Mouse (Mus musculus) forebrain, embryonic 16.5 days (tissue): ENCODE measurements around the gene Brd3os. TPM values are rescaled to one million over a fixed set of nuclear protein-coding genes. Genes with fewer than 3 reads are reported as not detected.

ENCODE experiments used
- ATAC-seq: fragments of 200-750 bp; cut with Nextera tagmentation; 2 replicates; pipeline ENCODE4 v1.8.0; 2017; ENCODE audit warnings: mild to moderate bottlenecking, moderate library complexity
- H3K27ac ChIP-seq: fragments of 300-500 bp; sonication (generic); 2 replicates; pipeline ENCODE4 v1.5.1; 2014; ENCODE audit warnings: low read length, control low read depth
- H3K27me3 ChIP-seq: fragments of 300-500 bp; sonication (generic); replicated peaks from 2 replicates; pipeline ENCODE4 v1.6.1; 2014; ENCODE audit warnings: low read length; ENCODE audit not compliant: control insufficient read depth, insufficient read depth
- H3K36me3 ChIP-seq: fragments of 300-500 bp; sonication (generic); 2 replicates; pipeline ENCODE4 v1.6.1; 2014; ENCODE audit not compliant: control insufficient read depth, insufficient read depth
- H3K4me1 ChIP-seq: fragments of 300-500 bp; sonication (generic); replicated peaks from 2 replicates; pipeline ENCODE4 v1.6.1; 2014; ENCODE audit warnings: low read length; ENCODE audit not compliant: control insufficient read depth, insufficient read depth
- H3K4me2 ChIP-seq: fragments of 300-500 bp; sonication (generic); 2 replicates; pipeline ENCODE4 v1.6.1; 2014; ENCODE audit warnings: mild to moderate bottlenecking, low read length, control low read depth
- H3K4me3 ChIP-seq: fragments of 300-500 bp; sonication (generic); replicated peaks from 2 replicates; pipeline ENCODE4 v1.5.1; 2014; ENCODE audit warnings: mild to moderate bottlenecking, low read length, control low read depth
- H3K9ac ChIP-seq: fragments of 300-500 bp; sonication (generic); replicated peaks from 2 replicates; pipeline ENCODE4 v1.6.1; 2014; ENCODE audit warnings: low read depth, low read length, control low read depth
- H3K9me3 ChIP-seq: fragments of 300-500 bp; sonication (generic); 2 replicates; pipeline ENCODE4 v1.6.1; 2016; ENCODE audit warnings: low read length; ENCODE audit not compliant: control insufficient read depth
- WGBS: fragments of 180-500 bp; shearing (Covaris S2); extraction: QIAGEN DNeasy Blood & Tissue Kit; methylation state at CpG from one replicate; pipeline ENCODE4 v1.1.7; 2014; 5-methylcytosine and 5-hydroxymethylcytosine counted together
- polyA plus RNA-seq: library from polyadenylated mRNA; unstranded; fragments of >200 nt; fragmentation: Nextera tagmentation; extraction: Ambion mirVana; gene quantifications from 2 replicates; pipeline ENCODE4 v1.2.1, GENCODE M21; 2015

Gene Brd3os
- 31.6 and 34.3 TPM in 2 replicates for polyA plus RNA-seq

DNA sequence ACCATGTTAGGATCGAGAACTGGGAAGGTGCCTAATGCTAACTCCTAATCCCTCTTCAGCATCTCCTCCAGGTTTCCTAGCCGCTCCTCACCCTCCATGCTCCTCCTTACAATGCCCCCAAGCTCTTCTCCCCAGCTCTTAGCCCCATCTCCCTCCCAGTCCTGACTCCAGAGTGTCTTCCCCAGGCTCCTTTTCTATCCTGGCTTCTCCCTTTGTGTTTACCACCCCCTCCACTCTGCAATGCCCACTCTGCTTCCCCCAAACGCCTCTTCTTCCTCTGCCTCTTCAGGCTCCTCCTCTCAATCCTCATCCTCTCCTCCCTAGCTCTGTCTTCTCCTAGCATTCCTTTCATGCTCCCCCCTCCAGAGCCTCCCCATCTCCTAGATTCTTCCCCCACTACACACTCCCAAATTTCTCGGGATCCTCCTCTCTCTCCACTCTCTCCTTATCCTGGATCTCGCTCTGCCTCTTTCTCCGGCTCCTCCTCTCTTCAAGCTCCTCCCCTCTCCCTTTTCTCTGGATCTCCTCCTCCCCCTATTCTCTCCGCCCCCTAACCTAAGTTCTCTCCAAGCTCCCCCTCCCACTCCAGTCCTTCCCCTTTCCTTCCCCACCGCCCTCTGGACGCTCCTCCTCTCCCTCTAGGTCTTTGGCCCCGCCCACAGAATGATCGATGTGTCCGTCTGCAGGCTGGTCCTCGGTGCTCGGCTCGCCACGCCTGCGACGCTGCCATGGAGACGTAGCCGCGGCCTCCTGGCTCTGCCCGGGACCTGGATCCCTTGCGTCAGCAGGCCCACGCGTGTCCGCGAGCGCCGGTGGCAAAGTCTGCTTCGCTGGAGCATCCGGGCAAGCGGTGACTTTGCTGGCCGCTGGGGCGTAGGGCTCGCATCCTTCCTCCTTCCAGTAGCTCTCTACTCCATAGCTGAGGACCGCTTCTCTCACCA lies at the start of gene Brd3os:
Gene Brd3os (plus strand): TSS at position 558 of the 941 bp plus-strand sequence.
- Histone ChIP-seq H3K4me1 (peaks cover 13% of the 10 kb centered on the region), H3K4me2 (peak within 1 kb of the TSS; percentile 74), H3K27me3 (no peaks in the 10 kb centered on the region), H3K4me3 (peak within 1 kb of the TSS; percentile 75), H3K36me3 (peaks cover 5% of the 10 kb centered on the region; the same call in 1 of the 2 replicates), H3K9me3 (no peaks in the 10 kb centered on the region), H3K9ac (peak within 1 kb of the TSS; percentile 79), H3K27ac (peak within 1 kb of the TSS; percentile 87)
- peak; percentile 89 for ATAC-seq
- under 1% methylated on average over 36 of the region's 36 CpGs for WGBS

DNA sequence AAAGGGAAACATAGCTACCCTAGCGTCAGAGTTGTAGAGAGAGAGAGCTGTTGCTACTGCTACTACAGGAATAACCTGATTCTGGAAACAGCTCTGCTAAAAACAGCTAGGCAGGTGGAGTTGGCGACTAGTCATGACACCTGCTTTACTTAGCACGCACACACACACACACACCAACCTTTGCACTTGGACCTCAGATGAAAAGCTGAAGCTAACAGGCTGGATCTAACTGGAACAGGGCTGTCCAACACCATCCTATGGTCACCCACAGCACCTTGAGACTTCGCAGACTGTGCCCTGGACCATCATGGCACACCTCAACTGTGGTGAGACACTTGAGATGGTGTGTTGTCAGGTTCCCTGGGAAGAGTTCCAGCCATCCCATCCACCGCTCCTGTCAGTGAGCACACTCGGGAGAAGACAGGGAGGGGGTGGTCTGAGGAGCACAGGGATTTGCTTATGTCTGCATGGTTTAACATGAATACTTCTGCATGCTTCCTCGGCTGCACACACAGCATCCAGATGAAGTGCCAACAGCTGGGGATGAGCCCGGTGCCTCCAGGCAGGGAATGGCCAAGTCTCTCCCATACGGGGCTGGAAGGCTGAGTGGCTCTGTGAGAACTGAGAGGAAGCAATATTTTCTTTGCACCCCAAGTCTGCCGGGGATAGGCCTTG lies 47.8 kb upstream of the Brd3os start:
- Histone ChIP-seq H3K4me1 (peaks cover 54% of the 10 kb centered on the region), H3K4me3 (no peak overlapping the region), H3K9ac (no peak overlapping the region), H3K27me3 (no peaks in the 10 kb centered on the region), H3K27ac (no peak overlapping the region), H3K36me3 (no peaks in the 10 kb centered on the region), H3K9me3 (no peaks in the 10 kb centered on the region), H3K4me2 (no peak overlapping the region)
- ATAC-seq = peak; percentile 47; the same call in 1 of the 2 replicates
- 44% methylated on average over 10 of the region's 10 CpGs for WGBS

DNA sequence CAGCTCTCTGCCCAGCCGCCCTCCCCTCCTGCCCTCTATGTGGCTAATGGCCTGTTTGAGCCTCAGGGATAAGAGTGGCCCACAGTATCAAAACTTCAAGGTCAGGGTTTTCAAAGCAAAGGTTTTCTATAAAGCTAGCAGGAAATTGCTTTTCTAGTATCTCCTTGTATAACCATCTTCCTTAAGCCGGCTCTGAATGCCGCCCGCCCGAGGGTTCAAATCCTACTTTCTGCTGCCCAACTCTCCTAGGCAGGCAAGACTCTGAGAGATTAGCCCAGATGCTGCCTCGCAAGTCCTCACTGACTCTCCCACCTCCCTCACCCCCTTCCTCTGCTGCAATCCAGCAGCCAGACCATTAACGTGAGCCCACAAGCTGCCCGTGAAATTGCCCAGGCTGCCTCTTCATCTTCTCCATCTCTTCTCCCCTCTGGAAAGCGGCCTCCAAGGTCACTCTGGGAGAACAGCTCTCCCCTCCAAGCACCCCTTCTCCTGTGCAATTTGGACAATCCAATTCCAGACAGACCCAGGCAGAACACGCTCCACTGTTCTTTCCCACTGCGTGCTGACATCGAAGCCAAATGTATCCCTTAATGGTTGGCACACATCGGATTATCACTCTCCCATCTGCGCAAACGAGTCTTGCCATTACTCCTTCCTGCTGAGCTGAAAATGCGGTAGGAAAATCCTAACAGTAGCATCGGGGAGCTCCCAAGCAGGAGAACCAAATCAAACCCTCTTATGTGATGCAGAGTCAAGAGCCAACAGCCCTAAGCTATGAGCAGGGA lies 45.3 kb upstream of the Brd3os start:
- Histone ChIP-seq H3K36me3 (no peaks in the 10 kb centered on the region), H3K9ac (no peak overlapping the region), H3K9me3 (no peaks in the 10 kb centered on the region), H3K4me3 (no peak overlapping the region), H3K4me2 (no peak overlapping the region), H3K27ac (no peak overlapping the region), H3K4me1 (peaks cover 34% of the 10 kb centered on the region), H3K27me3 (no peaks in the 10 kb centered on the region)
- WGBS = 50% methylated on average over 17 of the region's 17 CpGs
- peak; percentile 49; the same call in 1 of the 2 replicates for ATAC-seq

DNA sequence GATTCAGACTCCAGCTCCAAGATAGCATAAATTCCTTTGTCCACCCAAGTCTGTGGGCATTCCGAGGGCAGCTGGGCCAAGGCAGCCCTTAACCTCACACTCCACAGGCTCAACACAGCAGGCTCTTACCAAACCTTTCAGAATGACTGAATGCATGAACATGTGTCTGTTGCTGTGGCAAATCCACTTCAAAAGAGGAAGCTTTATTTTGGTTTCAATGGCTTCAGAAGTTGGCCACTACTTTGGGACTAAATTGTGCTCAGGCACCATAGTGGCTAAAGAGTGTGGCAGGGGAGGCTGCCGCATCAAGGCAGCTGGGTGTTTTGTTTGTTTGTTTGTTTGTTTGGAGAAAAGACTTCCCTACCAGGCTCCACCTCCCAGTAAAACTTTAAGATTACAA lies 42.0 kb upstream of the Brd3os start:
- Histone ChIP-seq H3K27me3 (no peaks in the 10 kb centered on the region), H3K9me3 (no peaks in the 10 kb centered on the region), H3K27ac (no peak overlapping the region), H3K4me3 (no peak overlapping the region), H3K36me3 (no peaks in the 10 kb centered on the region), H3K4me1 (peaks cover 22% of the 10 kb centered on the region), H3K4me2 (no peak overlapping the region), H3K9ac (no peak overlapping the region)
- no peak for ATAC-seq
- WGBS = 90% methylated on average over 2 of the region's 2 CpGs

DNA sequence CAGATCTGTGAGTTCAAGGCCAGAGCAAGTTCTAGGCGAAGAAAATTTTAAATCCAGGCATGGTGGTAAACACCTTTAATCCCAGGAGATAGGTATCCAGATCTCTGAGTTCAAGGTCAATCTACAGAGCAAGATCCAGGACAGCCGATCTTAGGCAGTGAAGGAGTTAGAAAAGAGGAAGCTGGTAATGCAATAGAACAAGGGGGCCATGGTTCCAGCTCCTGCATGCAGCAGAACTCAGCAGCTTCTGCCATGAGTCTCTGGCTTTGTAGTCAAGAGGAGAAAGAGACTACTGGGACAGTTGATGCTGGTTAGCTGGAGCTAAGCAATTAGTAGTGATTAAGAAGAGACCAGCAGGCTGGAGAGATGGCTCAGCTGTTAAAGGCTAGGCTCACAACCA lies 40.6 kb upstream of the Brd3os start:
- Histone ChIP-seq H3K4me2 (no peak overlapping the region), H3K36me3 (no peaks in the 10 kb centered on the region), H3K9me3 (no peaks in the 10 kb centered on the region), H3K4me3 (no peak overlapping the region), H3K27ac (no peak overlapping the region), H3K4me1 (peaks cover 11% of the 10 kb centered on the region), H3K9ac (no peak overlapping the region), H3K27me3 (no peaks in the 10 kb centered on the region)
- 98% methylated on average over 2 of the region's 2 CpGs for WGBS
- no peak for ATAC-seq

DNA sequence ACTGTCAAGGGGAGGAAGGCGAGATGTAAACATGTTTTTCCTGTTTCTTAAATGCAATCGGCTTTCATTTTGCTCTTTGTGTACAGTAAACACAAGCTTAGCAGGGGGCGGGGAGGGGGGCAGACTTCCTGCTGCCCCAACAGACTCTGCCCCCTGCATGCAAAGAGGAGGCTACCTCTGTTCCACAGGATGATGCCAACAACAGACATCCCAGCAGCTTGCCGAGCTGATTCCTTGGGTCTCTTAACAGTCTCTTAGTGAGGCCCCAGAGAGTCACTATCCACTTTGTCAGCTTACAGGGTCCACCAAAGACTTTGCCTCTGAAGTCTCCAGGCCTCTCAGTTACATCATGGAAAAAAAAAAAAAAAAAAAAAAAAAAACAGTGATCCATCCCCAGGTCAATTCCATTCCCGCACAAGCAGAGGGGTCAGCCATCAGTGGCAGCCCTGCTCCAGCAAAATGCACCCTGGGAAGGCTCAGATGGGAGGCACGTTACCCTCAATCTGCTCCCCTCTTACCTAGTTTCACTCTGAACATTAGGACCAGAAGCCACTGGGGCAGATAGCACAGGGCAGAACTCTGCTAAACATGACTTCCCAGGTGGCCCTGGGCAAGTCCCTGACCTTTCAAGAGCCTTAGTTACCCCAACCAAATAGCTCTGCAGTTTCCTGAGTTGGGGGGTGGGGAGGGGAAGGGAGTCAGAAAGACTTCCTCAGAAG lies 37.6 kb upstream of the Brd3os start:
- no peak for ATAC-seq
- no peaks in the 10 kb centered on the region for H3K9me3 ChIP-seq
- peaks cover 2% of the 10 kb centered on the region; the same call in 1 of the 2 replicates for H3K4me1 ChIP-seq
- H3K36me3 ChIP-seq = no peaks in the 10 kb centered on the region
- no peak overlapping the region for H3K4me3 ChIP-seq
- WGBS = 61% methylated on average over 6 of the region's 6 CpGs
- no peak overlapping the region for H3K4me2 ChIP-seq
- H3K9ac ChIP-seq = no peak overlapping the region
- no peaks in the 10 kb centered on the region for H3K27me3 ChIP-seq
- no peak overlapping the region for H3K27ac ChIP-seq

DNA sequence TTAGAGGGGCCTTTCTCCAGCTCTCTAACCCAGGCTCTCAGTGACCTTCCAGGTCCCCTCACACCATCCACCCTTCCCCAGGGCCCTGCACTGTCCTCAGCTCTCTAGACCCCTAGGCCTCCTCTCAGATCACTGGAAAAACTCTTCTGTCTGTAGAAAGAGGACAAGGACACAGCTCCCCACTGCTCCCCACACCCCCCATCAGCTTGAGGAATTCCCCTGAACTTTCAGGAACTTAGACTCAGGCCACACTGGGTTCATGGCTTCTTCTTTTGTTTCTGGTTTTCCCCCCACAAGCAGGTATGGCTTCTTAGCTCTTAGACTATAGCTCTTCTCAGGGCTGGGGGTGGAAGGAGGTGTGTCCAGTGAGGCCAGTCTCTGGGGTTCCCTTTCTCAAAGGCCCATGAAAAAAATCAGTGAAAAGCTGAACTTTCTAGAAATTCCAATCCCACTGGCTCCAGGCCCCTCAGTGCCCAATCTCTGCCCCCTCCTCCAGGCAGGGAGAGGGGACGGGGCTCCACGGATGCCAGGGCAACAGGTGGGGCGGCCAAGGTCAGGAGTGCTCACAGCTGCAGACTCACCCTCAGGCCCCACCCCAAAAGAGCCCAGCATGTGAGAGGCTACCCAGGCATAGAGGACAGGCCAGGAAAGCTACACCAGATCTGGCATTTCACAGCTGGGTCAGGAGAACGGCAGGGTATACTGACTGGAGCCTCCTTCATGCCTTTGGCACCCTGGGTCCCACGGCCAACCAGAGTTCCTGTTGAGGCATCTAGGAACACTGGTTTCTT lies 36.8 kb upstream of the Brd3os start:
- Histone ChIP-seq H3K9me3 (no peaks in the 10 kb centered on the region), H3K4me1 (peaks cover 2% of the 10 kb centered on the region; the same call in 1 of the 2 replicates), H3K4me2 (no peak overlapping the region), H3K4me3 (no peak overlapping the region), H3K27me3 (no peaks in the 10 kb centered on the region), H3K9ac (no peak overlapping the region), H3K27ac (no peak overlapping the region), H3K36me3 (no peaks in the 10 kb centered on the region)
- WGBS = 57% methylated on average over 5 of the region's 5 CpGs
- ATAC-seq = no peak

DNA sequence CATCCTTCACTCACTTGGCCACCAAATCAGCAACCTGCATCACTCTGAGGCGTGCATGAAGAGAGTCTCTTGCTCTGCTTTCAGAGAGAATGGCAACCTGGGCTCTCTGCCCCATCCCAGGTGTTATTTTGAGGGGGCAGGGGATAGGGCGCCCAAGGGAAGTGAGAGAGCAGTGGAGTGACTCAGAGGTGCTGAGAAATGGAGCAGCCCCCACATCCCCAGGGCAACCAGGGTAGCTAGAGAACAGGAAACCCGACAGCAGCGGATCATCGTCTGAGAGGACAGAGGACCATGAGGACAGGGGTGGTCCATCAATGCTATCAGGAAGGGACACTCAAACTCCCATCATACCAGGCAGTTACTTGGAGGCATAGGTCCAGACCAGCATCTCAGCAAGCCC lies 35.2 kb upstream of the Brd3os start:
- no peak overlapping the region for H3K4me2 ChIP-seq
- no peaks in the 10 kb centered on the region for H3K9me3 ChIP-seq
- H3K27ac ChIP-seq = no peak overlapping the region
- ATAC-seq = no peak
- WGBS = 92% methylated on average over 5 of the region's 5 CpGs
- no peaks in the 10 kb centered on the region for H3K27me3 ChIP-seq
- no peak overlapping the region for H3K4me3 ChIP-seq
- no peak overlapping the region for H3K9ac ChIP-seq
- H3K36me3 ChIP-seq = no peaks in the 10 kb centered on the region
- peaks cover 11% of the 10 kb centered on the region for H3K4me1 ChIP-seq
